Mouse (Mus musculus) liver, adult 2 months (tissue): ENCODE measurements around the gene Akap9. TPM values are rescaled to one million over a fixed set of nuclear protein-coding genes. Genes with fewer than 3 reads are reported as not detected.
A peak's percentile ranks its signal among the peaks of the same experiment; 100 is the strongest.
"Not testable (repeated sequence)": the region's sequence is repeated elsewhere in the genome, so short reads cannot be mapped to it uniquely, and the experiment has no call there.

Experiments
- DNase-seq: peaks from one replicate; pipeline ENCODE4 v3.0.0-alpha.2; 2011; ENCODE audit warnings: low read depth, low spot score; ENCODE audit errors: extremely low read depth
- H3K27ac ChIP-seq: fragments of 200-500 bp; replicated peaks from 2 replicates; pipeline ENCODE4 v1.5.1; 2012; ENCODE audit warnings: low read depth, mild to moderate bottlenecking, control low read depth, inconsistent platforms, low read length; ENCODE audit not compliant: insufficient read depth
- H3K27me3 ChIP-seq: fragments of 200-500 bp; 2 replicates; pipeline ENCODE4 v1.6.1; 2012; ENCODE audit warnings: mild to moderate bottlenecking, moderate library complexity, low read length, inconsistent platforms; ENCODE audit not compliant: control insufficient read depth, insufficient read depth
- H3K36me3 ChIP-seq: fragments of 200-500 bp; 2 replicates; pipeline ENCODE4 v1.6.1; 2012; ENCODE audit warnings: low read length, inconsistent platforms; ENCODE audit not compliant: control insufficient read depth, insufficient read depth
- H3K4me1 ChIP-seq: fragments of 200-500 bp; 2 replicates; pipeline ENCODE4 v1.6.1; 2011; ENCODE audit warnings: low read length; ENCODE audit not compliant: control insufficient read depth, insufficient read depth
- H3K4me3 ChIP-seq: fragments of 200-500 bp; 2 replicates; pipeline ENCODE4 v1.5.1; 2011; ENCODE audit warnings: low read depth, mild to moderate bottlenecking, control low read depth, low read length, moderate library complexity; ENCODE audit not compliant: insufficient read depth
- H3K79me2 ChIP-seq: fragments of 200-500 bp; 2 replicates; pipeline ENCODE4 v1.6.1; 2012; ENCODE audit warnings: inconsistent platforms, mild to moderate bottlenecking, low read length, moderate library complexity; ENCODE audit not compliant: control insufficient read depth, insufficient read depth
- H3K9ac ChIP-seq: fragments of 200-500 bp; 2 replicates; pipeline ENCODE4 v1.6.1; 2012; ENCODE audit warnings: low read depth, mild to moderate bottlenecking, control low read depth, inconsistent platforms, low read length
- CTCF ChIP-seq: fragments of 200-500 bp; IDR thresholded peaks from 2 replicates; pipeline ENCODE4 v1.5.1; 2011; ENCODE audit warnings: low read depth, low read length, control low read depth
- POLR2A ChIP-seq: fragments of 200-500 bp; IDR thresholded peaks from 2 replicates; pipeline ENCODE4 v1.6.1; 2011; ENCODE audit warnings: low read length, control low read depth; ENCODE audit not compliant: insufficient read depth; ENCODE audit errors: extremely low read depth
- WGBS: fragments of 180-500 bp; shearing (Covaris S2); methylation state at CpG from one replicate; pipeline ENCODE4 v1.1.7; 2018; 5-methylcytosine and 5-hydroxymethylcytosine counted together
- polyA plus RNA-seq: library from polyadenylated mRNA; depleted of rRNA; stranded (reverse); fragments of >200 nt; gene quantifications from 2 replicates; pipeline ENCODE4 v1.2.3, GENCODE M21; 2012
- total RNA-seq: library from RNA; depleted of rRNA; stranded (reverse); fragments of >200 nt; gene quantifications from 2 replicates; pipeline ENCODE4 v1.2.3, GENCODE M21; 2014

Gene Akap9
- total and polyA plus RNA-seq, 2 experiments = 4.7 to 45.9 TPM

DNA sequence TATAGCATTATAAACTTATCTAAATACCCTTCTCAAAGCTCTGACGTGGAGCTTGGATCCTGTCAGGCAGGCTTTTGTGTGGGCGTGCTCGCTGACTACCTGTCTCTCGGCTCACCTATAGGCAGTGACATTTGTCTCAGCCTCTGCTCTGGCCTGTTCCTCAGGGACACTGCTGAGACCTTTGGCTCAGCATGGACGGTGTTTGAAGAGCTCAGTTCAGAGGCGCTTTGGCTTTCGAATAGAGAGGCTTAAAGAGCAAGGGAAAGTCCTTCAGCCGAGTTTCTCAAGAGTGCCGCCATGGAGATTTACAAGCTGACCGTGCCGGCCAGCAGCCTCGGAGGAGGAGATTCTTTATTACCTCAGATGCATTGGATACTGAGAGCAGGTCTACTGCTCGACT lies 95.3 kb downstream of the Akap9 start:
- peaks cover 4% of the 10 kb centered on the region; the same call in 1 of the 2 replicates for H3K36me3 ChIP-seq
- no peak overlapping the region for H3K9ac ChIP-seq
- no peaks in the 10 kb centered on the region for H3K27me3 ChIP-seq
- peaks cover 5% of the 10 kb centered on the region; the same call in 1 of the 2 replicates for H3K4me1 ChIP-seq
- WGBS = 85% methylated on average over 13 of the region's 13 CpGs
- TF ChIP-seq CTCF (no peak), POLR2A (no peak)
- no peaks in the 10 kb centered on the region for H3K79me2 ChIP-seq
- H3K27ac ChIP-seq = no peak overlapping the region
- peak; percentile 15 for DNase-seq
- H3K4me3 ChIP-seq = no peak overlapping the region

- H3K9ac ChIP-seq = no peak overlapping the region
- no peak overlapping the region for H3K4me3 ChIP-seq
- peak; percentile 65 for DNase-seq
Measured at GRCm38 (mm10) chr5:4023742-4024681, 96.2 kb downstream of the Akap9 start.

GRCm38 (mm10) chr5:4024727-4025126 lies 96.9 kb downstream of the Akap9 start:
- no peaks in the 10 kb centered on the region for H3K79me2 ChIP-seq
- no peak for DNase-seq
- H3K36me3 ChIP-seq = peaks cover 8% of the 10 kb centered on the region
- peaks cover 5% of the 10 kb centered on the region; the same call in 1 of the 2 replicates for H3K4me1 ChIP-seq
- H3K9ac ChIP-seq = no peak overlapping the region
- 29% methylated on average over 4 of the region's 4 CpGs for WGBS
- TF ChIP-seq CTCF (no peak), POLR2A (no peak)
- H3K27me3 ChIP-seq = no peaks in the 10 kb centered on the region
- H3K4me3 ChIP-seq = no peak overlapping the region
- H3K27ac ChIP-seq = no peak overlapping the region

More at GRCm38 (mm10) chr5:4023742-4024681, 96.2 kb downstream of the Akap9 start:
- TF ChIP-seq POLR2A (no peak), CTCF (no peak)
- H3K79me2 ChIP-seq = no peaks in the 10 kb centered on the region
- no peak overlapping the region for H3K27ac ChIP-seq
- H3K4me1 ChIP-seq = peaks cover 5% of the 10 kb centered on the region; the same call in 1 of the 2 replicates
- no peaks in the 10 kb centered on the region for H3K27me3 ChIP-seq
- peaks cover 6% of the 10 kb centered on the region for H3K36me3 ChIP-seq
- WGBS = 58% methylated on average over 16 of the region's 16 CpGs

DNA sequence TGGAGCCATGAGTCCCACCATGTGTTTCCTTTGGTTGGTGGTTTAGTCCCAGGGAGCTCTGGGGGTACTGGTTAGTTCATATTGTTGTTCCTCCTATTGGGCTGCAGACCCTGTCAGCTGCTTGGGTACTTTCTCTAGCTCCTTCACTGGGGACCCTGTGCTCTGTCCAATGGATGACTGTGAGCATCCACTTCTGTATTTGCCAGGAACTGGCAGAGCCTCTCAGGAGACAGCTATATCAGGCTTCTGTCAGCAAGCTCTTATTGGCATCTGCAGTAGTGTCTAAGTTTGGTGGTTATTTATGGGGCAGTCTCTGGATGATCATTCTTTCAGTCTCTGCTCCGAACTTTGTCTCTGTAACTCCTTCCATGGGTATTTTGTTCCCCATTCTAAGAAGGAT lies 98.5 kb downstream of the Akap9 start:
- H3K4me3 ChIP-seq, H3K27ac ChIP-seq, DNase-seq, H3K27me3 ChIP-seq, H3K9ac ChIP-seq, H3K4me1 ChIP-seq, H3K79me2 ChIP-seq: not testable (repeated sequence)
- peaks cover 17% of the 10 kb centered on the region for H3K36me3 ChIP-seq
- WGBS = 97% methylated on average over 1 of the region's 1 CpGs

DNA sequence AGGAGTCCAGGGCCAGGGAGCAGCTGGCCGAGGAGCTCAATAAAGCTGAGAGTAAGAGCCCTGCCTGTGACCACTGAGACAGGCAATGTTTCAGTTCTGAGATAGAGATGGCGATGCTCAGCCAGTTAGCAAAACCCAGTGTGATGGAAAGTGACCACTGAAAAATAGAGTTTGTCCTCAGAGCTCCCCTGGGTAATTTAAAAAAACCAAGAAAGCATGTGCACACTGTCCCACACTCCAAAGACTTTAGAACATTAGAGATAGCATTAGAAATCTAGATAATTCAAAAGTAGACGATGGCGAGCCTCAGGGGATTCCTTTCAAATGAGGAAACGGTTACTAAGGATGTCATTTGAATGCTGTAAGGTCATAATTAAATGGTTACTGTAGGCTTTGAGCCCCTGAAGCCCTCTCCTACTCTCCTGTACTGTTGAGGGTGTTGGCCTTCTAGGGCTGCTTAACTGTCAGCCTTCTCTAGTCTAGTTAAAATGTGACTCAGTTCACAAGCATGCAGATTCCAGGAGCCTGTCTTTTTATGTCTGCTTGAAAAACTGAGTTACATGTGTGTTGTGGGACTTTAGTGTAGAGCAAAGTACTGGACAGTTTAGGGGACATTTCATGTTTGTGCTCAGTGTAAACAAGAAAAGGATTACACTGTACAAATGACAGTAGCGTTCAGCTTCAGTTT lies 100.8 kb downstream of the Akap9 start:
- no peaks in the 10 kb centered on the region for H3K27me3 ChIP-seq
- peaks cover 24% of the 10 kb centered on the region for H3K36me3 ChIP-seq
- TF ChIP-seq POLR2A (no peak), CTCF (no peak)
- no peak overlapping the region for H3K27ac ChIP-seq
- H3K79me2 ChIP-seq = no peaks in the 10 kb centered on the region
- WGBS = 94% methylated on average over 6 of the region's 6 CpGs
- H3K4me3 ChIP-seq = no peak overlapping the region
- peaks cover 5% of the 10 kb centered on the region; the same call in 1 of the 2 replicates for H3K4me1 ChIP-seq
- DNase-seq = no peak
- H3K9ac ChIP-seq = no peak overlapping the region
